Mouse (Mus musculus): ENCODE measurements around the gene Abcc6. TPM values are rescaled to one million over a fixed set of nuclear protein-coding genes. Genes with fewer than 3 reads are reported as not detected.
"Not testable (repeated sequence)": the region's sequence is repeated elsewhere in the genome, so short reads cannot be mapped to it uniquely, and the experiment has no call there.

Gene Abcc6
- polyA plus RNA-seq, 1 experiment from 2014 or later = 0.26 TPM

GRCm38 (mm10) chr7:45981612-45982011 is 48.5 kb downstream of the Abcc6 start:
- WGBS = 83% methylated on average over 5 of the region's 5 CpGs
- no peak overlapping the region for H3K4me3 ChIP-seq (replicated peaks)
- no peak overlapping the region for H3K4me2 ChIP-seq
- ATAC-seq (ENCODE audit: insufficient number of reproducible peaks, insufficient read depth, low FRiP score, low TSS enrichment, low read depth) = no peak
- no peaks in the 10 kb centered on the region for H3K4me1 ChIP-seq (replicated peaks)
- H3K9me3 ChIP-seq = no peaks in the 10 kb centered on the region
- no peak overlapping the region for H3K9ac ChIP-seq (replicated peaks)
- H3K27me3 ChIP-seq = peaks cover 4% of the 10 kb centered on the region; the same call in 1 of the 2 replicates
- H3K27ac ChIP-seq = no peak overlapping the region
- H3K36me3 ChIP-seq = no peaks in the 10 kb centered on the region

- H3K4me1 ChIP-seq (replicated peaks) = no peaks in the 10 kb centered on the region
- no peaks in the 10 kb centered on the region for H3K27me3 ChIP-seq
- no peaks in the 10 kb centered on the region for H3K36me3 ChIP-seq
- no peak overlapping the region for H3K9ac ChIP-seq (replicated peaks)
- 65% methylated on average over 6 of the region's 6 CpGs for WGBS
- H3K9me3 ChIP-seq = no peaks in the 10 kb centered on the region
- no peak overlapping the region for H3K4me3 ChIP-seq (replicated peaks)
- no peak overlapping the region for H3K27ac ChIP-seq
- no peak overlapping the region for H3K4me2 ChIP-seq
- ATAC-seq (ENCODE audit: insufficient number of reproducible peaks, insufficient read depth, low FRiP score, low TSS enrichment, low read depth) = no peak
Measured at GRCm38 (mm10) chr7:45974512-45974911, 55.6 kb downstream of the Abcc6 start.

- no peaks in the 10 kb centered on the region for H3K9me3 ChIP-seq
- no peaks in the 10 kb centered on the region for H3K4me1 ChIP-seq (replicated peaks)
- no peak for ATAC-seq (ENCODE audit: insufficient number of reproducible peaks, insufficient read depth, low FRiP score, low TSS enrichment, low read depth)
- 62% methylated on average over 6 of the region's 6 CpGs for WGBS
- H3K27me3 ChIP-seq = 0 out of 2 replicates have a peak, but pooled peaks cover 3% of the 10 kb centered on the region
- no peak overlapping the region for H3K4me2 ChIP-seq
- no peaks in the 10 kb centered on the region for H3K36me3 ChIP-seq
- H3K27ac ChIP-seq = no peak overlapping the region
- no peak overlapping the region for H3K9ac ChIP-seq (replicated peaks)
- no peak overlapping the region for H3K4me3 ChIP-seq (replicated peaks)
Measured at GRCm38 (mm10) chr7:45974103-45974502, 56.0 kb downstream of the Abcc6 start.

GRCm38 (mm10) chr7:45973271-45973687 is 56.8 kb downstream of the Abcc6 start:
- H3K9me3 ChIP-seq = no peaks in the 10 kb centered on the region
- no peaks in the 10 kb centered on the region for H3K36me3 ChIP-seq
- H3K4me3 ChIP-seq (replicated peaks) = no peak overlapping the region
- H3K27me3 ChIP-seq = 0 out of 2 replicates have a peak, but pooled peaks cover 6% of the 10 kb centered on the region
- no peak overlapping the region for H3K4me2 ChIP-seq
- WGBS = 84% methylated on average over 6 of the region's 6 CpGs
- no peak overlapping the region for H3K9ac ChIP-seq (replicated peaks)
- no peak for ATAC-seq (ENCODE audit: insufficient number of reproducible peaks, insufficient read depth, low FRiP score, low TSS enrichment, low read depth)
- no peak overlapping the region for H3K27ac ChIP-seq
- no peaks in the 10 kb centered on the region for H3K4me1 ChIP-seq (replicated peaks)

- Histone ChIP-seq H3K4me2 (no peak overlapping the region), H3K4me1 (replicated peaks) (no peaks in the 10 kb centered on the region), H3K27ac (no peak overlapping the region), H3K9me3 (no peaks in the 10 kb centered on the region), H3K27me3 (0 out of 2 replicates have a peak, but pooled peaks cover 6% of the 10 kb centered on the region), H3K9ac (replicated peaks) (no peak overlapping the region), H3K4me3 (replicated peaks) (no peak overlapping the region), H3K36me3 (no peaks in the 10 kb centered on the region)
- WGBS = 78% methylated on average over 11 of the region's 11 CpGs
- ATAC-seq (ENCODE audit: insufficient number of reproducible peaks, insufficient read depth, low FRiP score, low TSS enrichment, low read depth) = no peak
Measured at GRCm38 (mm10) chr7:45971831-45972723, 58.0 kb downstream of the Abcc6 start.

GRCm38 (mm10) chr7:45956611-45957010 is 73.5 kb downstream of the Abcc6 start:
- H3K9ac ChIP-seq (replicated peaks) = no peak overlapping the region
- H3K36me3 ChIP-seq = no peaks in the 10 kb centered on the region
- no peaks in the 10 kb centered on the region; the same call in 1 of the 2 replicates for H3K9me3 ChIP-seq
- H3K27ac ChIP-seq = no peak overlapping the region
- no peaks in the 10 kb centered on the region for H3K4me1 ChIP-seq (replicated peaks)
- ATAC-seq (ENCODE audit: insufficient number of reproducible peaks, insufficient read depth, low FRiP score, low TSS enrichment, low read depth) = no peak
- H3K27me3 ChIP-seq = no peaks in the 10 kb centered on the region; the same call in 1 of the 2 replicates
- WGBS = 62% methylated on average over 4 of the region's 4 CpGs
- H3K4me2 ChIP-seq = no peak overlapping the region
- no peak overlapping the region for H3K4me3 ChIP-seq (replicated peaks)

GRCm38 (mm10) chr7:45949061-45949460 is 81.0 kb downstream of the Abcc6 start:
- no peaks in the 10 kb centered on the region; the same call in 1 of the 2 replicates for H3K9me3 ChIP-seq
- H3K4me3 ChIP-seq (replicated peaks) = no peak overlapping the region
- WGBS = 81% methylated on average over 4 of the region's 4 CpGs
- no peaks in the 10 kb centered on the region for H3K4me1 ChIP-seq (replicated peaks)
- no peak overlapping the region for H3K27ac ChIP-seq
- H3K9ac ChIP-seq (replicated peaks) = no peak overlapping the region
- no peaks in the 10 kb centered on the region for H3K27me3 ChIP-seq
- H3K4me2 ChIP-seq = no peak overlapping the region
- no peaks in the 10 kb centered on the region for H3K36me3 ChIP-seq
- ATAC-seq (ENCODE audit: insufficient number of reproducible peaks, insufficient read depth, low FRiP score, low TSS enrichment, low read depth) = no peak

- not testable (repeated sequence) for H3K27me3 ChIP-seq; ATAC-seq (ENCODE audit: insufficient number of reproducible peaks, insufficient read depth, low FRiP score, low TSS enrichment, low read depth); H3K4me2 ChIP-seq; H3K9me3 ChIP-seq; H3K27ac ChIP-seq; H3K4me1 ChIP-seq (replicated peaks); H3K4me3 ChIP-seq (replicated peaks); H3K36me3 ChIP-seq; H3K9ac ChIP-seq (replicated peaks)
- 58% methylated on average over 1 of the region's 1 CpGs for WGBS
Measured at GRCm38 (mm10) chr7:45943280-45943679, 86.8 kb downstream of the Abcc6 start.

- Histone ChIP-seq H3K36me3 (no peaks in the 10 kb centered on the region), H3K4me1 (replicated peaks) (no peaks in the 10 kb centered on the region), H3K27me3 (no peaks in the 10 kb centered on the region), H3K9ac (replicated peaks) (no peak overlapping the region), H3K4me2 (no peak overlapping the region), H3K4me3 (replicated peaks) (no peak overlapping the region), H3K27ac (no peak overlapping the region), H3K9me3 (no peaks in the 10 kb centered on the region)
- no peak for ATAC-seq (ENCODE audit: insufficient number of reproducible peaks, insufficient read depth, low FRiP score, low TSS enrichment, low read depth)
- WGBS = 79% methylated on average over 9 of the region's 9 CpGs
Measured at GRCm38 (mm10) chr7:45941986-45942385, 88.1 kb downstream of the Abcc6 start.

- Histone ChIP-seq H3K9me3 (no peaks in the 10 kb centered on the region), H3K27me3 (no peaks in the 10 kb centered on the region), H3K27ac (no peak overlapping the region), H3K4me2 (no peak overlapping the region), H3K36me3 (no peaks in the 10 kb centered on the region), H3K4me3 (replicated peaks) (no peak overlapping the region), H3K4me1 (replicated peaks) (no peaks in the 10 kb centered on the region), H3K9ac (replicated peaks) (no peak overlapping the region)
- WGBS = 57% methylated on average over 2 of the region's 2 CpGs
- no peak for ATAC-seq (ENCODE audit: insufficient number of reproducible peaks, insufficient read depth, low FRiP score, low TSS enrichment, low read depth)
Measured at GRCm38 (mm10) chr7:45939836-45940235, 90.3 kb downstream of the Abcc6 start.

- 33% methylated on average over 7 of the region's 7 CpGs for WGBS
Measured at GRCm38 (mm10) chr7:45935114-45935513, 95.0 kb downstream of the Abcc6 start.

More at GRCm38 (mm10) chr7:45935114-45935513, 95.0 kb downstream of the Abcc6 start:
- ATAC-seq (ENCODE audit: insufficient number of reproducible peaks, insufficient read depth, low FRiP score, low TSS enrichment, low read depth) = peak; percentile 75; the same call in 1 of the 2 replicates
- Histone ChIP-seq H3K9me3 (peaks cover 9% of the 10 kb centered on the region; the same call in 1 of the 2 replicates), H3K27me3 (no peaks in the 10 kb centered on the region), H3K27ac (no peak overlapping the region), H3K4me2 (no peak overlapping the region), H3K9ac (replicated peaks) (no peak overlapping the region), H3K4me3 (replicated peaks) (no peak overlapping the region), H3K4me1 (replicated peaks) (no peaks in the 10 kb centered on the region), H3K36me3 (no peaks in the 10 kb centered on the region)
